Mouse (Mus musculus) mesoderm, embryonic 11.5 days (tissue): ENCODE measurements around the gene Rrp7a.

Experiments
- DNase-seq: peaks from one replicate; pipeline ENCODE4 v3.0.0-alpha.2; 2012; ENCODE audit warnings: low read depth, low spot score

The Rrp7a gene

GRCm38 (mm10) chr15:83065543-83065942 lies 57.1 kb downstream of the Rrp7a start:
- DNase-seq: no peak
